Mouse (Mus musculus): Measurements from ENCODE around the gene Pex1. TPM values are rescaled to one million over a fixed set of nuclear protein-coding genes. Genes with fewer than 3 reads are reported as not detected.

The Pex1 gene
- polyA plus RNA-seq, 1 experiment from 2014 or later: 14.7 TPM

GRCm38 (mm10) chr5:3666585-3666984 is 70.7 kb downstream of the Pex1 start:
- no peaks in the 10 kb centered on the region for H3K4me1 ChIP-seq (replicated peaks; ENCODE audit: control insufficient read depth, insufficient read depth, low read length)
- no peak overlapping the region for H3K27ac ChIP-seq (ENCODE audit: low read length)
- no peaks in the 10 kb centered on the region for H3K27me3 ChIP-seq (ENCODE audit: control insufficient read depth, insufficient read depth, low read depth, low read length)
- H3K36me3 ChIP-seq (ENCODE audit: control insufficient read depth, insufficient read depth, low read length): no peaks in the 10 kb centered on the region
- no peaks in the 10 kb centered on the region for H3K9me3 ChIP-seq (ENCODE audit: control insufficient read depth, low read length)
- ATAC-seq (ENCODE audit: low read depth): no peak
- H3K4me2 ChIP-seq (ENCODE audit: low read depth, low read length): no peak overlapping the region
- H3K4me3 ChIP-seq (ENCODE audit: low read length): no peak overlapping the region
- no peak overlapping the region for H3K9ac ChIP-seq (ENCODE audit: low read length)
- WGBS: 82% methylated on average over 12 of the region's 12 CpGs

GRCm38 (mm10) chr5:3669938-3670554 is 74.2 kb downstream of the Pex1 start:
- Histone ChIP-seq H3K9ac (ENCODE audit: low read length) (no peak overlapping the region), H3K36me3 (ENCODE audit: control insufficient read depth, insufficient read depth, low read length) (no peaks in the 10 kb centered on the region), H3K9me3 (ENCODE audit: control insufficient read depth, low read length) (no peaks in the 10 kb centered on the region), H3K27ac (ENCODE audit: low read length) (no peak overlapping the region), H3K4me3 (ENCODE audit: low read length) (no peak overlapping the region), H3K27me3 (ENCODE audit: control insufficient read depth, insufficient read depth, low read depth, low read length) (no peaks in the 10 kb centered on the region), H3K4me2 (ENCODE audit: low read depth, low read length) (no peak overlapping the region), H3K4me1 (replicated peaks; ENCODE audit: control insufficient read depth, insufficient read depth, low read length) (no peaks in the 10 kb centered on the region)
- no peak for ATAC-seq (ENCODE audit: low read depth)
- 86% methylated on average over 6 of the region's 6 CpGs for WGBS

Small RNAs within 50 kb of the gene (microRNA-seq; reads per million reads assigned to microRNA genes)
- gene Gm26238: not detected

Other genes starting within 250 kb of the Pex1 start
- gene Fam133b, start 52.2 kb upstream of the Pex1 start, polyA plus RNA-seq (2015; fragmentation: Nextera tagmentation; extraction: Ambion mirVana): 25.7 and 31.6 TPM in 2 replicates
- 2.5 and 3.1 TPM in 2 replicates for gene 1700109H08Rik, start 24.5 kb upstream of the Pex1 start, polyA plus RNA-seq (2015; fragmentation: Nextera tagmentation; extraction: Ambion mirVana)
- gene Rbm48, start 519 bp downstream of the Pex1 start, polyA plus RNA-seq (2015; fragmentation: Nextera tagmentation; extraction: Ambion mirVana): 13.5 and 14.4 TPM in 2 replicates
- gene Tmbim7, start 55.1 kb downstream of the Pex1 start, polyA plus RNA-seq (2015; fragmentation: Nextera tagmentation; extraction: Ambion mirVana): not detected in 2 replicates
- gene Gatad1, start 61.1 kb downstream of the Pex1 start, polyA plus RNA-seq (2015; fragmentation: Nextera tagmentation; extraction: Ambion mirVana): 62.9 and 65.7 TPM in 2 replicates
- 6.7 and 7.8 TPM in 2 replicates for gene Ankib1, start 206.9 kb downstream of the Pex1 start, polyA plus RNA-seq (2015; fragmentation: Nextera tagmentation; extraction: Ambion mirVana)
- 42.7 and 45.0 TPM in 2 replicates for gene Krit1, start 207.1 kb downstream of the Pex1 start, polyA plus RNA-seq (2015; fragmentation: Nextera tagmentation; extraction: Ambion mirVana)
- 0.08 and 0.11 TPM in 2 replicates for gene Lrrd1, start 249.1 kb downstream of the Pex1 start, polyA plus RNA-seq (2015; fragmentation: Nextera tagmentation; extraction: Ambion mirVana)

Data from lung, embryonic 16.5 days (tissue).